Mouse (Mus musculus): Measurements from ENCODE around the gene Arhgap15. TPM values are rescaled to one million over a fixed set of nuclear protein-coding genes. Genes with fewer than 3 reads are reported as not detected.

The Arhgap15 gene
- polyA plus RNA-seq, 1 experiment from 2014 or later, result 0.86 TPM

- ATAC-seq (ENCODE audit: insufficient read depth) (peak; percentile 79), DNase-seq (peak; percentile 63)
- Histone ChIP-seq H3K27me3 (ENCODE audit: insufficient read depth, low read length) (no peaks in the 10 kb centered on the region), H3K9ac (no peak overlapping the region), H3K4me3 (ENCODE audit: low read depth, low read length) (no peak overlapping the region), H3K9me3 (ENCODE audit: low read depth, low read length) (no peaks in the 10 kb centered on the region), H3K4me2 (0 out of 2 replicates have a peak overlapping the region, but pooled peaks have one; percentile 10), H3K36me3 (ENCODE audit: insufficient read depth) (no peaks in the 10 kb centered on the region), H3K27ac (ENCODE audit: low read depth) (peak overlapping the region; percentile 84), H3K4me1 (ENCODE audit: insufficient read depth) (peaks cover 3% of the 10 kb centered on the region; the same call in 1 of the 2 replicates)
- WGBS, result 40% methylated on average over 11 of the region's 11 CpGs
- no peak for TF ChIP-seq CTCF (IDR thresholded peaks at IDR 0.05; ENCODE audit: low read depth)
Observed at GRCm38 (mm10) chr2:44355316-44355715, 606.7 kb downstream of the Arhgap15 start.

GRCm38 (mm10) chr2:44356248-44356886 lies 607.7 kb downstream of the Arhgap15 start:
- no peaks in the 10 kb centered on the region for H3K27me3 ChIP-seq (ENCODE audit: insufficient read depth, low read length)
- DNase-seq (peak; percentile 47), ATAC-seq (ENCODE audit: insufficient read depth) (peak; percentile 53; the same call in 1 of the 2 replicates)
- H3K4me2 ChIP-seq, result no peak overlapping the region
- no peak overlapping the region for H3K27ac ChIP-seq (ENCODE audit: low read depth)
- H3K9me3 ChIP-seq (ENCODE audit: low read depth, low read length), result no peaks in the 10 kb centered on the region
- no peak overlapping the region for H3K9ac ChIP-seq
- no peak overlapping the region for H3K4me3 ChIP-seq (ENCODE audit: low read depth, low read length)
- H3K4me1 ChIP-seq (ENCODE audit: insufficient read depth), result peaks cover 3% of the 10 kb centered on the region; the same call in 1 of the 2 replicates
- TF ChIP-seq CTCF (IDR thresholded peaks at IDR 0.05; ENCODE audit: low read depth), result no peak
- no peaks in the 10 kb centered on the region for H3K36me3 ChIP-seq (ENCODE audit: insufficient read depth)
- 48% methylated on average over 5 of the region's 5 CpGs for WGBS

- no peak for ATAC-seq (ENCODE audit: insufficient read depth)
- Histone ChIP-seq H3K4me2 (no peak overlapping the region), H3K36me3 (ENCODE audit: insufficient read depth) (no peaks in the 10 kb centered on the region), H3K4me1 (ENCODE audit: insufficient read depth) (peaks cover 3% of the 10 kb centered on the region; the same call in 1 of the 2 replicates), H3K27ac (ENCODE audit: low read depth) (no peak overlapping the region), H3K9me3 (ENCODE audit: low read depth, low read length) (no peaks in the 10 kb centered on the region), H3K27me3 (ENCODE audit: insufficient read depth, low read length) (no peaks in the 10 kb centered on the region), H3K4me3 (ENCODE audit: low read depth, low read length) (no peak overlapping the region), H3K9ac (no peak overlapping the region)
- TF ChIP-seq CTCF (IDR thresholded peaks at IDR 0.05; ENCODE audit: low read depth), result no peak
- WGBS, result 80% methylated on average over 6 of the region's 6 CpGs
- no peak for DNase-seq
Observed at GRCm38 (mm10) chr2:44356887-44357251, 608.2 kb downstream of the Arhgap15 start.

GRCm38 (mm10) chr2:44380225-44380624 lies 631.6 kb downstream of the Arhgap15 start:
- TF ChIP-seq CTCF (IDR thresholded peaks at IDR 0.05; ENCODE audit: low read depth), result no peak
- ATAC-seq (ENCODE audit: insufficient read depth), result no peak
- Histone ChIP-seq H3K4me2 (no peak overlapping the region), H3K4me3 (ENCODE audit: low read depth, low read length) (no peak overlapping the region), H3K9ac (no peak overlapping the region), H3K27me3 (ENCODE audit: insufficient read depth, low read length) (no peaks in the 10 kb centered on the region), H3K9me3 (ENCODE audit: low read depth, low read length) (no peaks in the 10 kb centered on the region), H3K4me1 (ENCODE audit: insufficient read depth) (no peaks in the 10 kb centered on the region), H3K27ac (ENCODE audit: low read depth) (no peak overlapping the region), H3K36me3 (ENCODE audit: insufficient read depth) (no peaks in the 10 kb centered on the region)
- 77% methylated on average over 2 of the region's 2 CpGs for WGBS
- DNase-seq, result no peak

GRCm38 (mm10) chr2:44384541-44384940 lies 635.9 kb downstream of the Arhgap15 start:
- Histone ChIP-seq H3K9me3 (ENCODE audit: low read depth, low read length) (no peaks in the 10 kb centered on the region), H3K9ac (no peak overlapping the region), H3K36me3 (ENCODE audit: insufficient read depth) (no peaks in the 10 kb centered on the region), H3K4me2 (no peak overlapping the region), H3K4me3 (ENCODE audit: low read depth, low read length) (no peak overlapping the region), H3K27me3 (ENCODE audit: insufficient read depth, low read length) (no peaks in the 10 kb centered on the region), H3K4me1 (ENCODE audit: insufficient read depth) (no peaks in the 10 kb centered on the region), H3K27ac (ENCODE audit: low read depth) (no peak overlapping the region)
- no peak for TF ChIP-seq CTCF (IDR thresholded peaks at IDR 0.05; ENCODE audit: low read depth)
- WGBS, result 87% methylated on average over 6 of the region's 6 CpGs
- no peak for DNase-seq
- ATAC-seq (ENCODE audit: insufficient read depth), result no peak

- Histone ChIP-seq H3K4me2 (no peak overlapping the region), H3K4me3 (ENCODE audit: low read depth, low read length) (no peak overlapping the region), H3K9me3 (ENCODE audit: low read depth, low read length) (no peaks in the 10 kb centered on the region), H3K4me1 (ENCODE audit: insufficient read depth) (peaks cover 3% of the 10 kb centered on the region; the same call in 1 of the 2 replicates), H3K27me3 (ENCODE audit: insufficient read depth, low read length) (no peaks in the 10 kb centered on the region), H3K27ac (ENCODE audit: low read depth) (no peak overlapping the region), H3K36me3 (ENCODE audit: insufficient read depth) (no peaks in the 10 kb centered on the region), H3K9ac (no peak overlapping the region)
- no peak for ATAC-seq (ENCODE audit: insufficient read depth)
- DNase-seq, result no peak
- no peak for TF ChIP-seq CTCF (IDR thresholded peaks at IDR 0.05; ENCODE audit: low read depth)
- 80% methylated on average over 4 of the region's 4 CpGs for WGBS
Observed at GRCm38 (mm10) chr2:44389556-44389955, 640.9 kb downstream of the Arhgap15 start.

GRCm38 (mm10) chr2:44393789-44394188 lies 645.2 kb downstream of the Arhgap15 start:
- no peak overlapping the region for H3K4me3 ChIP-seq (ENCODE audit: low read depth, low read length)
- H3K36me3 ChIP-seq (ENCODE audit: insufficient read depth), result no peaks in the 10 kb centered on the region
- H3K27ac ChIP-seq (ENCODE audit: low read depth), result peak overlapping the region; percentile 45; the same call in 1 of the 2 replicates
- peaks cover 3% of the 10 kb centered on the region; the same call in 1 of the 2 replicates for H3K4me1 ChIP-seq (ENCODE audit: insufficient read depth)
- no peak overlapping the region for H3K9ac ChIP-seq
- no peaks in the 10 kb centered on the region for H3K9me3 ChIP-seq (ENCODE audit: low read depth, low read length)
- WGBS, result 40% methylated on average over 8 of the region's 8 CpGs
- ATAC-seq (ENCODE audit: insufficient read depth), result peak; percentile 73
- no peaks in the 10 kb centered on the region for H3K27me3 ChIP-seq (ENCODE audit: insufficient read depth, low read length)
- DNase-seq, result peak; percentile 61
- H3K4me2 ChIP-seq, result no peak overlapping the region
- no peak for TF ChIP-seq CTCF (IDR thresholded peaks at IDR 0.05; ENCODE audit: low read depth)
